Mouse (Mus musculus) kidney, postnatal 0 days (tissue): ENCODE data around the gene 2610528A11Rik. TPM values are rescaled to one million over a fixed set of nuclear protein-coding genes. Genes with fewer than 3 reads are reported as not detected.

ENCODE experiments used
- ATAC-seq: fragments of 200-750 bp; cut with Nextera tagmentation; replicated peaks from 2 replicates; pipeline ENCODE4 v1.8.0; 2017; ENCODE audit warnings: low read depth, moderate number of reproducible peaks, moderate TSS enrichment, moderate library complexity; ENCODE audit not compliant: low FRiP score
- DNase-seq: peaks from one replicate; pipeline ENCODE4 v3.0.0-alpha.2; 2016; ENCODE audit warnings: low spot score
- H3K27ac ChIP-seq: fragments of 300-500 bp; sonication (generic); 2 replicates; pipeline ENCODE4 v1.5.1; 2014; ENCODE audit warnings: mild to moderate bottlenecking
- H3K27me3 ChIP-seq: fragments of 300-500 bp; sonication (generic); 2 replicates; pipeline ENCODE4 v1.6.1; 2014; ENCODE audit warnings: low read length, mixed read lengths; ENCODE audit not compliant: insufficient read depth
- H3K36me3 ChIP-seq: fragments of 300-500 bp; sonication (generic); 2 replicates; pipeline ENCODE4 v1.6.1; 2014; ENCODE audit warnings: low read length, mixed read lengths; ENCODE audit not compliant: insufficient read depth
- H3K4me1 ChIP-seq: fragments of 300-500 bp; sonication (generic); replicated peaks from 2 replicates; pipeline ENCODE4 v1.6.1; 2014; ENCODE audit warnings: antibody characterized with exemption, low read length, mixed read lengths; ENCODE audit not compliant: insufficient read depth
- H3K4me2 ChIP-seq: fragments of 300-500 bp; sonication (generic); 2 replicates; pipeline ENCODE4 v1.6.1; 2014; ENCODE audit warnings: mild to moderate bottlenecking, low read length, moderate library complexity, mixed read lengths
- H3K4me3 ChIP-seq: fragments of 300-500 bp; sonication (generic); replicated peaks from 2 replicates; pipeline ENCODE4 v1.5.1; 2014; ENCODE audit warnings: low read depth, low read length
- H3K9ac ChIP-seq: fragments of 300-500 bp; sonication (generic); 2 replicates; pipeline ENCODE4 v1.6.1; 2014; ENCODE audit warnings: low read depth, low read length
- H3K9me3 ChIP-seq: fragments of 300-500 bp; sonication (generic); replicated peaks from 2 replicates; pipeline ENCODE4 v1.6.1; 2016; ENCODE audit warnings: low read length, inconsistent platforms, mixed read lengths
- CTCF ChIP-seq: IDR thresholded peaks from 2 replicates; pipeline ENCODE4 v1.5.1; 2016; ENCODE audit warnings: antibody characterized with exemption, low read depth, mild to moderate bottlenecking, moderate library complexity
- WGBS: fragments of 180-500 bp; shearing (Covaris S2); extraction: QIAGEN DNeasy Blood & Tissue Kit; methylation state at CpG from one replicate; pipeline ENCODE4 v1.1.7; 2014; 5-methylcytosine and 5-hydroxymethylcytosine counted together
- polyA plus RNA-seq: library from polyadenylated mRNA; unstranded; fragments of >200 nt; fragmentation: Nextera tagmentation; extraction: Ambion mirVana; gene quantifications from 2 replicates; pipeline ENCODE4 v1.2.1, GENCODE M21; 2015

Gene 2610528A11Rik
- polyA plus RNA-seq, 1 experiment from 2014 or later, result 0.17 TPM

- DNase-seq (no peak), ATAC-seq (no peak)
- Histone ChIP-seq H3K4me1 (no peaks in the 10 kb centered on the region; the same call in 1 of the 2 replicates), H3K27ac (no peak overlapping the region), H3K9me3 (no peaks in the 10 kb centered on the region), H3K4me2 (no peak overlapping the region), H3K9ac (no peak overlapping the region), H3K4me3 (no peak overlapping the region), H3K36me3 (no peaks in the 10 kb centered on the region), H3K27me3 (0 out of 2 replicates have a peak, but pooled peaks cover 9% of the 10 kb centered on the region)
- TF ChIP-seq CTCF, result no peak
- WGBS, result 70% methylated on average over 5 of the region's 5 CpGs
Observed at GRCm38 (mm10) chr14:37101531-37101930, 12.3 kb downstream of the 2610528A11Rik start.

- Histone ChIP-seq H3K27ac (no peak within 1 kb of the TSS), H3K4me2 (peak within 1 kb of the TSS; percentile 56), H3K27me3 (0 out of 2 replicates have a peak, but pooled peaks cover 9% of the 10 kb centered on the region), H3K4me3 (peak within 1 kb of the TSS; percentile 14), H3K4me1 (no peaks in the 10 kb centered on the region; the same call in 1 of the 2 replicates), H3K36me3 (no peaks in the 10 kb centered on the region), H3K9me3 (no peaks in the 10 kb centered on the region), H3K9ac (no peak within 1 kb of the TSS)
- no peak for TF ChIP-seq CTCF
- under 1% methylated on average over 30 of the region's 30 CpGs for WGBS
- peak; percentile 86 for ATAC-seq
- peak; percentile 68 for DNase-seq
Observed at GRCm38 (mm10) chr14:37097956-37098530, 15.8 kb downstream of the 2610528A11Rik start, which contains the start of gene Cdhr1. Gene Cdhr1 (minus strand): TSS chr14:37098347.

- TF ChIP-seq CTCF, result no peak
- Histone ChIP-seq H3K9me3 (no peaks in the 10 kb centered on the region), H3K4me3 (no peak overlapping the region), H3K4me2 (no peak overlapping the region), H3K27ac (no peak overlapping the region), H3K36me3 (no peaks in the 10 kb centered on the region), H3K4me1 (no peaks in the 10 kb centered on the region; the same call in 1 of the 2 replicates), H3K9ac (no peak overlapping the region), H3K27me3 (0 out of 2 replicates have a peak, but pooled peaks cover 9% of the 10 kb centered on the region)
- ATAC-seq (no peak), DNase-seq (no peak)
- 82% methylated on average over 4 of the region's 4 CpGs for WGBS
Observed at GRCm38 (mm10) chr14:37095556-37095955, 18.3 kb downstream of the 2610528A11Rik start.

- 44% methylated on average over 6 of the region's 6 CpGs for WGBS
- TF ChIP-seq CTCF, result no peak
- no peaks in the 10 kb centered on the region for H3K9me3 ChIP-seq
Observed at GRCm38 (mm10) chr14:37094436-37094835, 19.4 kb downstream of the 2610528A11Rik start.

GRCm38 (mm10) chr14:37083755-37084154, 30.1 kb downstream of the 2610528A11Rik start:
- Histone ChIP-seq H3K4me2 (no peak overlapping the region), H3K27ac (no peak overlapping the region), H3K9me3 (no peaks in the 10 kb centered on the region), H3K27me3 (no peaks in the 10 kb centered on the region), H3K9ac (no peak overlapping the region), H3K4me3 (no peak overlapping the region), H3K36me3 (no peaks in the 10 kb centered on the region), H3K4me1 (no peaks in the 10 kb centered on the region)
- TF ChIP-seq CTCF, result no peak
- DNase-seq (peak; percentile 29), ATAC-seq (no peak)
- 14% methylated on average over 4 of the region's 4 CpGs for WGBS

More at GRCm38 (mm10) chr14:37094436-37094835, 19.4 kb downstream of the 2610528A11Rik start:
- DNase-seq (no peak), ATAC-seq (0 out of 2 replicates have a peak, but pooled peaks have one; percentile 21)
- no peak overlapping the region for H3K9ac ChIP-seq
- no peaks in the 10 kb centered on the region; the same call in 1 of the 2 replicates for H3K4me1 ChIP-seq
- 0 out of 2 replicates have a peak, but pooled peaks cover 9% of the 10 kb centered on the region for H3K27me3 ChIP-seq
- H3K36me3 ChIP-seq, result no peaks in the 10 kb centered on the region
- no peak overlapping the region for H3K4me2 ChIP-seq
- H3K4me3 ChIP-seq, result no peak overlapping the region
- no peak overlapping the region for H3K27ac ChIP-seq

GRCm38 (mm10) chr14:37080724-37081123, 33.1 kb downstream of the 2610528A11Rik start:
- no peaks in the 10 kb centered on the region for H3K36me3 ChIP-seq
- no peak overlapping the region for H3K9ac ChIP-seq
- WGBS, result 82% methylated on average over 1 of the region's 1 CpGs
- H3K27ac ChIP-seq, result no peak overlapping the region
- no peak for TF ChIP-seq CTCF
- H3K9me3 ChIP-seq, result no peaks in the 10 kb centered on the region
- no peak overlapping the region for H3K4me2 ChIP-seq
- H3K4me1 ChIP-seq, result no peaks in the 10 kb centered on the region
- H3K4me3 ChIP-seq, result no peak overlapping the region
- DNase-seq (no peak), ATAC-seq (no peak)
- H3K27me3 ChIP-seq, result no peaks in the 10 kb centered on the region

GRCm38 (mm10) chr14:37068516-37068915, 45.3 kb downstream of the 2610528A11Rik start:
- no peak overlapping the region for H3K9ac ChIP-seq
- H3K9me3 ChIP-seq, result no peaks in the 10 kb centered on the region
- no peak overlapping the region for H3K27ac ChIP-seq
- ATAC-seq (no peak), DNase-seq (peak; percentile 77)
- H3K4me3 ChIP-seq, result no peak overlapping the region
- no peak overlapping the region for H3K4me2 ChIP-seq
- no peaks in the 10 kb centered on the region for H3K4me1 ChIP-seq
- H3K36me3 ChIP-seq, result no peaks in the 10 kb centered on the region
- H3K27me3 ChIP-seq, result no peaks in the 10 kb centered on the region
- no peak for TF ChIP-seq CTCF
- WGBS, result 19% methylated on average over 9 of the region's 9 CpGs
